Mouse (Mus musculus) MEL (cell line): ENCODE data around the gene Ugt1a6b.

Source experiments
- BHLHE40 ChIP-seq: IDR thresholded peaks from 2 replicates; pipeline ENCODE4 v1.6.1; 2012; ENCODE audit warnings: low read depth, mild to moderate bottlenecking, inconsistent platforms, low read length, improper control_type of control experiment, borderline replicate concordance
- CTCF ChIP-seq, 3 experiments: IDR thresholded peaks in 2 of 3; conservative IDR thresholded peaks in 1 of 3; 2 replicates each; pipeline ENCODE4 v1.5.1; 2011 to 2012; ENCODE audit warnings: low read length in 3 of 3, low read depth in 2 of 3, mild to moderate bottlenecking in 2 of 3, improper control_type of control experiment in 1 of 3, inconsistent platforms in 1 of 3, mixed read lengths in 1 of 3, moderate library complexity in 1 of 3; ENCODE audit not compliant: control insufficient read depth in 1 of 3, insufficient read depth in 1 of 3, poor library complexity in 1 of 3, severe bottlenecking in 1 of 3
- E2F4 ChIP-seq: IDR thresholded peaks from 2 replicates; pipeline ENCODE4 v1.6.1; 2011; ENCODE audit warnings: low read depth, low read length, improper control_type of control experiment, borderline replicate concordance
- GATA1 ChIP-seq: IDR thresholded peaks from 2 replicates; pipeline ENCODE4 v1.6.1; 2011; ENCODE audit warnings: low read depth, low read length, improper control_type of control experiment
- HCFC1 ChIP-seq: IDR thresholded peaks from 2 replicates; pipeline ENCODE4 v1.6.1; 2012; ENCODE audit warnings: low read depth, mild to moderate bottlenecking, inconsistent platforms, low read length, improper control_type of control experiment, moderate library complexity
- KAT2A ChIP-seq: conservative IDR thresholded peaks from 2 replicates; pipeline ENCODE4 v1.6.1; 2012; ENCODE audit warnings: low read depth, low read length, improper control_type of control experiment, inconsistent platforms
- MAFK ChIP-seq: IDR thresholded peaks from 2 replicates; pipeline ENCODE4 v1.6.1; 2011; ENCODE audit warnings: low read depth, mild to moderate bottlenecking, low read length, improper control_type of control experiment, borderline replicate concordance
- MAZ ChIP-seq: IDR thresholded peaks from 2 replicates; pipeline ENCODE4 v1.6.1; 2012; ENCODE audit warnings: low read depth, mild to moderate bottlenecking, inconsistent platforms, low read length, improper control_type of control experiment
- NRF1 ChIP-seq: IDR thresholded peaks from 2 replicates; pipeline ENCODE4 v1.6.1; 2014; ENCODE audit warnings: low read depth, mild to moderate bottlenecking, inconsistent platforms, low read length, improper control_type of control experiment, moderate library complexity; ENCODE audit not compliant: poor library complexity, insufficient read depth, severe bottlenecking
- POLR2A ChIP-seq, 2 experiments: IDR thresholded peaks; 2 replicates each; pipeline ENCODE4 v1.6.1; 2011 to 2012; ENCODE audit warnings: low read length in 2 of 2, mild to moderate bottlenecking in 2 of 2, control low read depth in 1 of 2, improper control_type of control experiment in 1 of 2, low read depth in 1 of 2, moderate library complexity in 1 of 2; ENCODE audit not compliant: control insufficient read depth in 1 of 2, insufficient read depth in 1 of 2, poor library complexity in 1 of 2
- SMC3 ChIP-seq: IDR thresholded peaks from 2 replicates; pipeline ENCODE4 v1.6.1; 2011; ENCODE audit warnings: low read depth, low read length, improper control_type of control experiment
- TCF12 ChIP-seq: IDR thresholded peaks from 2 replicates; pipeline ENCODE4 v1.6.1; 2014; ENCODE audit warnings: low read depth, mild to moderate bottlenecking, inconsistent platforms, low read length, improper control_type of control experiment, moderate library complexity
- UBTF ChIP-seq: IDR thresholded peaks from 2 replicates; pipeline ENCODE4 v1.6.1; 2012; ENCODE audit warnings: low read depth, mild to moderate bottlenecking, inconsistent platforms, low read length, improper control_type of control experiment, moderate library complexity, borderline replicate concordance; ENCODE audit not compliant: insufficient read depth
- ZMIZ1 ChIP-seq: IDR thresholded peaks from 2 replicates; pipeline ENCODE4 v1.6.1; 2012; ENCODE audit warnings: low read depth, mild to moderate bottlenecking, inconsistent platforms, low read length, improper control_type of control experiment, moderate library complexity

DNA sequence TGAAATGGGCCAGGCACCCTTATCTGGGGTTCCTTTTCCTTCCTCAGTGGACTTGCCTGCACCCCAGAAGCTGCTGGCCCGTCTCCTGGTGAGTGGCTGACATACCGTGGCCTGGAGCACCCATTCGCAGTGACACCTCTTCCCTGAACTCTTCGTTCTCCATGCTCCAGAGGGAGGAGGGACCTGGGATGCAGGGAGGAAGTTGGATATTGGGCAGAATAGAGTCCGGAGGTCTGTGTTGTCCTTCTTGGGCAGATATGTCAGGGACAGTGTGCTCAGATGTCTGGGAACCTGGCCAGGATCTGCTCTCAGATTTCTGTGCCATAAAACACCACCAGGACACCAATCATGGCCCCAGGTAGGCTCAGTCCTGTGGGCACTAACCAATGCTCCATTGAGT, 137.0 kb downstream of the Ugt1a6b start:
- no peak for TF ChIP-seq CTCF (IDR thresholded peaks at IDR 0.05 in 2 of 3, conservative IDR thresholded peaks at IDR 0.05 in 1 of 3; ENCODE audit: control insufficient read depth in 1 of 3, insufficient read depth in 1 of 3, low read depth in 2 of 3, low read length in 3 of 3, poor library complexity in 1 of 3, severe bottlenecking in 1 of 3)
- TF ChIP-seq MAZ: no peak
- no peak for TF ChIP-seq GATA1
- no peak for TF ChIP-seq TCF12
- TF ChIP-seq BHLHE40: no peak
- no peak for TF ChIP-seq ZMIZ1
- TF ChIP-seq KAT2A: no peak
- no peak for TF ChIP-seq UBTF
- TF ChIP-seq POLR2A (IDR thresholded peaks at IDR 0.05; ENCODE audit: control insufficient read depth in 1 of 2, insufficient read depth in 1 of 2, low read depth in 1 of 2, low read length in 2 of 2, poor library complexity in 1 of 2): no peak
- TF ChIP-seq MAFK: no peak
- no peak for TF ChIP-seq E2F4
- no peak for TF ChIP-seq NRF1
- TF ChIP-seq HCFC1: no peak
- no peak for TF ChIP-seq SMC3
